Comparison of ENCODE assay signal across 36 mouse cellular contexts in the genomic region with DNA sequence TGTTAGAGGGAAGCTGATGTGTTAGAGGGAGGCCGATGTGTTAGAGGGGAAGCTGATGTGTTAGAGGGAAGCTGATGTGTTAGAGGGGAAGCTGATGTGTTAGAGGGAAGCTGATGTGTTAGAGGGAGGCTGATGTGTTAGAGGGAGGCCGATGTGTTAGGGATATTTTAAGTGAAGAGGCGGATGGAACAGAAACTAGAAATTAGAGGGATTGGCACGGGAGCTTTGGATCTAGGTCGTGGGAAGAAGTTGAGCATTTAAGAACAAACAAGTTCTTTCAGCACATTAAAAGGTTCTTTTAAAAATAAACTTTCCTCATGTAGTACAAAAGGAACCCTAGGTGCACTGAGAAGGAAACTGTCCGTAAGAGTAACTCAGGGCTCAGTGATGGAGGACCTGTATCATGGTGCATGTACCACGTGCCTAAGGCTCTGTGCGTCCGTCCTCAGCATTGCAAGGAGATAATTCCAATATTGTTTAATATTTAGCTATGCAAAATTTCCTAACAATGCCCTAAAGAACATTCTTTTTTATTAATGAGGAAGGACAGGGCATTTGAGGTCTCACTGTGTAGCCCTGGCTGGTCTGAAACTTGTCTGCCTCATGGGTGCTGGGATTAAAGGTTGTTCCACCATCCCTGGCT. TPM values are rescaled to one million over a fixed set of nuclear protein-coding genes. Genes with fewer than 3 reads are reported as not detected.
DNase-seq lines count a peak whose midpoint lies in the region; TF ChIP-seq lines count a peak whose summit lies in the region.
"Had no signal": no experiment of that assay in that cellular context is flagged by ENCODE, and none has a peak within 500 bp of the region (broad histone marks: within the 10 kb centered on the region; RNA-seq: fewer than 3 reads in every experiment).

No protein-coding gene starts in this region.

- no peak for TF ChIP-seq POLR2A in spleen, adult 2 months (IDR thresholded peaks at IDR 0.05; ENCODE audit: low read depth, low read length)
- TF ChIP-seq POLR2A in MEL (IDR thresholded peaks at IDR 0.05; ENCODE audit: control insufficient read depth in 1 of 2, insufficient read depth in 1 of 2, low read depth in 1 of 2, low read length in 2 of 2, poor library complexity in 1 of 2), result no peak
- TF ChIP-seq POLR2A in bone marrow macrophage, adult 2 months (IDR thresholded peaks at IDR 0.05; ENCODE audit: borderline replicate concordance, low read depth, low read length), result no peak

- 61% methylated on average over 9 of the region's 9 CpGs for WGBS in spleen, adult 2 months
- WGBS in macrophage (ENCODE audit: missing documents), result 59% methylated on average over 9 of the region's 9 CpGs

- TF ChIP-seq EP300 in MEL (IDR thresholded peaks at IDR 0.05; ENCODE audit: low read depth in 1 of 2, low read length in 2 of 2), result no peak

- H3K79me2 ChIP-seq in MEL (ENCODE audit: control insufficient read depth, insufficient read depth, low read length, poor library complexity) (peaks cover 5% of the 10 kb centered on the region), macrophage (ENCODE audit: inconsistent target) (peaks cover 66% of the 10 kb centered on the region)

- TF ChIP-seq CTCF in spleen, adult 2 months (IDR thresholded peaks at IDR 0.05; ENCODE audit: extremely low read depth, insufficient read depth, insufficient read length, insufficient replicate concordance), result no peak
- TF ChIP-seq CTCF in MEL (IDR thresholded peaks at IDR 0.05 in 2 of 3, conservative IDR thresholded peaks at IDR 0.05 in 1 of 3; ENCODE audit: control insufficient read depth in 1 of 3, insufficient read depth in 1 of 3, low read depth in 2 of 3, low read length in 3 of 3, poor library complexity in 1 of 3, severe bottlenecking in 1 of 3), result no peak
- no peak for TF ChIP-seq CTCF in bone marrow macrophage, adult 2 months (IDR thresholded peaks at IDR 0.05; ENCODE audit: low read depth, low read length)

- DNase-seq in spleen, adult 2 months (ENCODE audit: low read depth in 1 of 2, low spot score in 2 of 2), result no peak
- no peak for DNase-seq in spleen, postnatal 36 days (ENCODE audit: low spot score in 2 of 2)
- no peak for DNase-seq in MEL (ENCODE audit: low read depth, low spot score)
- DNase-seq in cerebellum, postnatal 4 days (ENCODE audit: low spot score in 2 of 2), result no peak
- no peak for DNase-seq in left cerebral cortex, adult 8-10 months (ENCODE audit: low spot score in 2 of 2)
- DNase-seq in heart, postnatal 10 days, result no peak
- DNase-seq: adrenal gland, postnatal 10 days; adrenal gland, postnatal 36 days; cerebellum, adult 11 months; cerebellum, adult 8-10 months; cerebellum, postnatal 10 days; cerebellum, postnatal 36 days; forebrain, postnatal 0 days; gastrocnemius, adult 2 months; gastrocnemius, postnatal 14 days; heart, adult 11 months; heart, postnatal 14 days; heart, postnatal 4 days had no signal

- no peaks in the 10 kb centered on the region for H3K27me3 ChIP-seq in spleen, adult 2 months (ENCODE audit: control insufficient read depth, insufficient read depth, low read length)
- no peaks in the 10 kb centered on the region for H3K27me3 ChIP-seq in MEL (ENCODE audit: control insufficient read depth in 1 of 2, insufficient read depth in 2 of 2, low read length in 2 of 2)
- H3K27me3 ChIP-seq: embryonic facial prominence, embryonic 12.5 days; embryonic facial prominence, embryonic 15.5 days; heart, embryonic 12.5 days; heart, embryonic 15.5 days; Patski had no signal

- peaks cover 4% of the 10 kb centered on the region for H3K36me3 ChIP-seq in spleen, adult 2 months (ENCODE audit: control insufficient read depth, insufficient read depth, low read length)
- H3K36me3 ChIP-seq in MEL (ENCODE audit: control insufficient read depth in 1 of 2, insufficient read depth in 2 of 2, low read length in 2 of 2), result peaks cover 2 to 33% of the 10 kb centered on the region in 2 experiments; a peak in 3 of 4 replicates
- peaks cover 22% of the 10 kb centered on the region; the same call in 1 of the 2 replicates for H3K36me3 ChIP-seq in macrophage (ENCODE audit: inconsistent target)
- H3K36me3 ChIP-seq: embryonic facial prominence, embryonic 12.5 days; heart, embryonic 12.5 days; heart, embryonic 15.5 days had no signal

- H3K4me3 ChIP-seq in spleen, adult 2 months (ENCODE audit: extremely low read depth, insufficient read depth, insufficient read length), result no peak overlapping the region
- H3K4me3 ChIP-seq in MEL (ENCODE audit: control insufficient read depth in 1 of 2, insufficient read depth in 1 of 2, low read depth in 2 of 2, low read length in 2 of 2) (peak overlapping the region in 1 of 2 experiments; percentile 4; a peak in 1 of 4 replicates), macrophage (ENCODE audit: inconsistent target) (no peak overlapping the region; the same call in 1 of the 2 replicates)
- H3K4me3 ChIP-seq in bone marrow macrophage, adult 2 months (ENCODE audit: insufficient read depth, low read length), result peak overlapping the region; percentile 17; the same call in 1 of the 2 replicates
- H3K4me3 ChIP-seq: embryonic facial prominence, embryonic 12.5 days; embryonic facial prominence, embryonic 15.5 days; gastrocnemius, adult 2 months; heart, embryonic 12.5 days; heart, embryonic 15.5 days had no signal

- intact Hi-C loops in heart, postnatal 10 days (cut with DNase I), result no loop called here

- no peak overlapping the region for H3K9ac ChIP-seq in MEL (ENCODE audit: control insufficient read depth, low read depth, low read length, poor library complexity, severe bottlenecking)
- H3K9ac ChIP-seq: embryonic facial prominence, embryonic 12.5 days; embryonic facial prominence, embryonic 15.5 days; forebrain, postnatal 0 days; heart, embryonic 12.5 days; heart, embryonic 15.5 days; hindbrain, embryonic 14.5 days had no signal

- H3K9me3 ChIP-seq in MEL (replicated peaks; ENCODE audit: insufficient read depth, low read length), result no peaks in the 10 kb centered on the region
- H3K9me3 ChIP-seq: embryonic facial prominence, embryonic 12.5 days; embryonic facial prominence, embryonic 15.5 days; heart, embryonic 12.5 days; heart, embryonic 15.5 days had no signal

- peaks cover 10% of the 10 kb centered on the region; the same call in 1 of the 2 replicates for H3K4me1 ChIP-seq in spleen, adult 2 months (ENCODE audit: control insufficient read depth, insufficient read depth, insufficient read length)
- peaks cover 15 to 39% of the 10 kb centered on the region in 2 experiments for H3K4me1 ChIP-seq in MEL (ENCODE audit: control insufficient read depth in 1 of 2, insufficient read depth in 2 of 2, low read length in 2 of 2)
- peaks cover 24% of the 10 kb centered on the region for H3K4me1 ChIP-seq in bone marrow macrophage, adult 2 months (ENCODE audit: control insufficient read depth, insufficient read depth, low read length)

- no peak for TF ChIP-seq RAD21 in MEL (IDR thresholded peaks at IDR 0.05; ENCODE audit: low read depth, low read length)

- H3K27ac ChIP-seq in spleen, adult 2 months (ENCODE audit: insufficient read depth, low read length), result peak overlapping the region; percentile 35; the same call in 1 of the 2 replicates
- H3K27ac ChIP-seq in MEL (ENCODE audit: control insufficient read depth, low read depth, low read length) (no peak overlapping the region), macrophage (peak overlapping the region; percentile 88)
- H3K27ac ChIP-seq in bone marrow macrophage, adult 2 months (ENCODE audit: insufficient read depth, low read depth, low read length), result peak overlapping the region; percentile 70
- H3K27ac ChIP-seq: embryonic facial prominence, embryonic 12.5 days; embryonic facial prominence, embryonic 15.5 days; gastrocnemius, adult 2 months; heart, embryonic 15.5 days; hindbrain, embryonic 14.5 days; hindbrain, postnatal 0 days had no signal

RNA-seq across cellular contexts. Expression of a gene that starts 3.0 kb away (rescaled TPM):
- polyA plus RNA-seq in spleen, adult 2 months (2012; rRNA removed), result 31.0 and 40.3 TPM in 2 replicates
- 7.0 and 9.1 TPM in 2 replicates for total RNA-seq in MEL (2012; rRNA removed)
- polyA plus RNA-seq in MEL (2012; ENCODE audit: insufficient read depth in 1 of 2, insufficient read length in 2 of 2, low read depth in 1 of 2, low replicate concordance in 2 of 2, missing spikeins in 1 of 2) (10 to 100 TPM in 1 of 2 experiments, not detected in 1; 13.1 TPM), macrophage (2018) (21.4 to 26.8 TPM (median 22.9 TPM) in 3 replicates)
- 31.1 and 35.2 TPM in 2 replicates for polyA plus RNA-seq in bone marrow macrophage, adult 2 months (2012; ENCODE audit: insufficient read depth, insufficient read length, missing spikeins)
- total RNA-seq in macrophage (2018; cell fraction: chromatin; rRNA removed), result 10 to 100 TPM in 25 of 26 experiments, 1 to 10 TPM in 1; 7.2 to 61.1 (median 32.3) TPM
- total RNA-seq in macrophage (2018; cell fraction: cytosol; rRNA removed), result 10 to 100 TPM in 23 of 26 experiments, 1 to 10 TPM in 3; 8.6 to 29.6 (median 20.3) TPM
- 10 to 100 TPM in 23 of 26 experiments, 1 to 10 TPM in 3; 7.9 to 46.7 (median 21.8) TPM for total RNA-seq in macrophage (2018; cell fraction: nucleus; rRNA removed)
- total RNA-seq in left cerebral cortex, adult 8-10 months (2022), result 10 to 100 TPM; 11.6 to 15.1 (median 13.4) TPM
- total RNA-seq in heart, postnatal 10 days (2021), result 1 to 10 TPM; 2.3 to 2.6 TPM

RNA-seq across cellular contexts. Expression of a gene that starts 13.2 kb away (rescaled TPM):
- 59.1 and 73.6 TPM in 2 replicates for polyA plus RNA-seq in spleen, adult 2 months (2012; rRNA removed)
- total RNA-seq in MEL (2012; rRNA removed), result 96.6 and 99.3 TPM in 2 replicates
- 100 to 1,000 TPM in 1 of 2 experiments, not detected in 1; 102 TPM for polyA plus RNA-seq in MEL (2012; ENCODE audit: insufficient read depth in 1 of 2, insufficient read length in 2 of 2, low read depth in 1 of 2, low replicate concordance in 2 of 2, missing spikeins in 1 of 2)
- polyA plus RNA-seq in bone marrow macrophage, adult 2 months (2012; ENCODE audit: insufficient read depth, insufficient read length, missing spikeins), result 66.3 and 79.3 TPM in 2 replicates
- total RNA-seq in macrophage (2018; cell fraction: chromatin; rRNA removed), result 10 to 100 TPM in 25 of 26 experiments, 1 to 10 TPM in 1; 9.6 to 84.8 (median 39.6) TPM
- 10 to 100 TPM; 55.5 to 84.1 (median 74.9) TPM for total RNA-seq in macrophage (2018; cell fraction: cytosol; rRNA removed)
- total RNA-seq in macrophage (2018; cell fraction: nucleus; rRNA removed), result 10 to 100 TPM; 17.9 to 67.4 (median 43.0) TPM
- 54.5 to 73.7 TPM (median 60.1 TPM) in 3 replicates for polyA plus RNA-seq in macrophage (2018)
- 10 to 100 TPM; 58.4 to 66.1 (median 61.0) TPM for total RNA-seq in left cerebral cortex, adult 8-10 months (2022)
- 10 to 100 TPM; 24.6 to 26.7 TPM for total RNA-seq in heart, postnatal 10 days (2021)

RNA-seq across cellular contexts. Expression of a gene that starts 16.1 kb away (rescaled TPM):
- polyA plus RNA-seq in spleen, adult 2 months (2012; rRNA removed), result 8.0 and 8.8 TPM in 2 replicates
- total RNA-seq in MEL (2012; rRNA removed), result 0.07 TPM in 1 of 2 replicates, not detected in the other
- polyA plus RNA-seq in MEL (2012; ENCODE audit: insufficient read depth in 1 of 2, insufficient read length in 2 of 2, low read depth in 1 of 2, low replicate concordance in 2 of 2, missing spikeins in 1 of 2) (under 1 TPM in 1 of 2 experiments, not detected in 1; 0.26 TPM), macrophage (2018) (not detected in 3 replicates)
- not detected in 2 replicates for polyA plus RNA-seq in bone marrow macrophage, adult 2 months (2012; ENCODE audit: insufficient read depth, insufficient read length, missing spikeins)
- total RNA-seq in macrophage (2018; cell fraction: chromatin; rRNA removed), result not detected
- not detected for total RNA-seq in macrophage (2018; cell fraction: cytosol; rRNA removed)
- total RNA-seq in macrophage (2018; cell fraction: nucleus; rRNA removed), result not detected
- not detected for total RNA-seq in left cerebral cortex, adult 8-10 months (2022)
- total RNA-seq in heart, postnatal 10 days (2021), result under 1 TPM; 0.15 to 0.57 TPM
- total RNA-seq: adrenal gland, adult 18-20 months; forebrain, postnatal 0 days; gastrocnemius, adult 2 months; gastrocnemius, postnatal 14 days; gastrocnemius, postnatal 4 days; heart, adult 8-10 months had no signal
- polyA plus RNA-seq: forebrain, embryonic 14.5 days; frontal cortex, adult 2 months; heart, embryonic 12.5 days; hindbrain, embryonic 14.5 days had no signal

RNA-seq across cellular contexts. Expression of a gene that starts 35.8 kb away (rescaled TPM):
- polyA plus RNA-seq in spleen, adult 2 months (2012; rRNA removed), result 178 and 269 TPM in 2 replicates
- total RNA-seq in MEL (2012; rRNA removed), result 331 and 353 TPM in 2 replicates
- 100 to 1,000 TPM in 1 of 2 experiments, not detected in 1; 382 TPM for polyA plus RNA-seq in MEL (2012; ENCODE audit: insufficient read depth in 1 of 2, insufficient read length in 2 of 2, low read depth in 1 of 2, low replicate concordance in 2 of 2, missing spikeins in 1 of 2)
- 166 and 168 TPM in 2 replicates for polyA plus RNA-seq in bone marrow macrophage, adult 2 months (2012; ENCODE audit: insufficient read depth, insufficient read length, missing spikeins)
- 100 to 1,000 TPM in 2 of 26 experiments, 10 to 100 TPM in 24; 14.6 to 172 (median 57.7) TPM for total RNA-seq in macrophage (2018; cell fraction: chromatin; rRNA removed)
- 100 to 1,000 TPM; 121 to 188 (median 157) TPM for total RNA-seq in macrophage (2018; cell fraction: cytosol; rRNA removed)
- 100 to 1,000 TPM in 8 of 26 experiments, 10 to 100 TPM in 18; 38.4 to 219 (median 80.8) TPM for total RNA-seq in macrophage (2018; cell fraction: nucleus; rRNA removed)
- polyA plus RNA-seq in macrophage (2018), result 68.8 to 166 TPM (median 152 TPM) in 3 replicates
- 100 to 1,000 TPM; 125 to 152 (median 137) TPM for total RNA-seq in left cerebral cortex, adult 8-10 months (2022)
- 100 to 1,000 TPM; 338 to 393 TPM for total RNA-seq in heart, postnatal 10 days (2021)

RNA-seq across cellular contexts. Expression of a gene that starts 38.1 kb away (rescaled TPM):
- not detected in 2 replicates for polyA plus RNA-seq in spleen, adult 2 months (2012; rRNA removed)
- not detected in 2 replicates for total RNA-seq in MEL (2012; rRNA removed)
- polyA plus RNA-seq in MEL (2012; ENCODE audit: insufficient read depth in 1 of 2, insufficient read length in 2 of 2, low read depth in 1 of 2, low replicate concordance in 2 of 2, missing spikeins in 1 of 2) (not detected), macrophage (2018) (not detected in 3 replicates)
- not detected in 2 replicates for polyA plus RNA-seq in bone marrow macrophage, adult 2 months (2012; ENCODE audit: insufficient read depth, insufficient read length, missing spikeins)
- not detected for total RNA-seq in macrophage (2018; cell fraction: chromatin; rRNA removed)
- not detected for total RNA-seq in macrophage (2018; cell fraction: cytosol; rRNA removed)
- total RNA-seq in macrophage (2018; cell fraction: nucleus; rRNA removed), result not detected
- total RNA-seq in left cerebral cortex, adult 8-10 months (2022), result under 1 TPM in 2 of 4 experiments, not detected in 2; 0.16 to 0.30 TPM
- total RNA-seq in heart, postnatal 10 days (2021), result not detected
- total RNA-seq: forebrain, postnatal 0 days; gastrocnemius, adult 2 months; gastrocnemius, postnatal 14 days; gastrocnemius, postnatal 4 days; heart, postnatal 4 days; hindbrain, postnatal 0 days had no signal
- polyA plus RNA-seq: C2C12; CD4-positive, CD25-positive, alpha-beta regulatory T cell, adult 4 months; embryonic facial prominence, embryonic 12.5 days; embryonic facial prominence, embryonic 15.5 days; forebrain, embryonic 14.5 days; forebrain, postnatal 0 days; heart, embryonic 15.5 days; hindbrain, embryonic 11.5 days; hindbrain, embryonic 14.5 days; inflammation-experienced regulatory T-cells, adult 6 months; Patski had no signal
